Mouse (Mus musculus): ENCODE data around the gene Tinf2.

The Tinf2 gene

DNA sequence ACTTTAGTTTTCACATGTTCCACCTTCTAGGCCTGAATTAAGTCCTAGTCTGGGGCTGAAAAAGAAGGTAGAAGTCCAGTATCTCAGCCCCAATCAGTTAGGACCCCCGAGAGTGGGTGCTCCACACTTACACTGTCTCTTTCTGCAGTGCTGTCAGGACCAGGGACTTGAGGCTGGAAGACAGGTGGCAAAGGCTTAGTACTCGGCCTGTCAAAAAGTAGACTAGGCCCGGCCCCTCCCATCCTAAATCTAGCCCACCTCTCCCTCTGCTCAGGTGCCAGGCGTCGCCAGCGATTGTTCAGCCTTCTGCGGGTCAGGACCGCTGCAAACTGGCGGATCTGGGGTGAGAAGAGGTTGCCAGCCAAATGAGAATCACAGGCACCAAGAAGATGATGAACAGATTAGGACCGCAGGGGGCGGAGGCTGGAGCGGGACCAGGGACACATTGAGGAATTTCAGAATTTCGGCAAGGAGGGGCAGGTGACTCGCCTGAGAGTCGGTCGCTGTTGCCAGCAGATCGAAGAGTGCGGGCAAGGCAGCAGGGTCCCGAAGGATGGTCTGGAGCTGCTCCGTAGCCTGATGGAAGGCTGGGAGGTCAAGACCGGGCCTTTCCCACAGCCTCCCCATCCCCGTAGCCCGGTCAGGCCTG lies 46.6 kb downstream of the Tinf2 start:
- DNase-seq (ENCODE audit: low spot score): no peak

DNA sequence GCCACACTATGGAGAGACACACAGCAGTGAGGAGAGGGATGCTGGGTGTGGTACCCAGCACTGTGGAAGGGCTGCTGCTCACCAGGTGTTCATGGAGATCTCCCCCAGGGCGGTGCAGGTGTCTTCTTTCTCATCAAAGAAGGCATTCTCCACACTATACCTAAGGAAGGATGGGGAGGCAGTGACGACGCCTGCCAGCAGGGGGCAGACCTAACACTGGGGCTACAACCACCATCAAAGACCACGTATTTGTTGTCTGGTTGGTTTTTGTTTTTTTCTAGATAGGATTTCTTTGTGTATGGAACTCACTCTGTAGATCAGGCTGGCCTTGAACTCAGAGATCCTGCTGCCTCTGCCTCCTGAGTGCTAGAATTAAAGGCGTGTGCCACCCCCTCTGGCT lies 52.3 kb downstream of the Tinf2 start:
- DNase-seq (ENCODE audit: low spot score): no peak

DNA sequence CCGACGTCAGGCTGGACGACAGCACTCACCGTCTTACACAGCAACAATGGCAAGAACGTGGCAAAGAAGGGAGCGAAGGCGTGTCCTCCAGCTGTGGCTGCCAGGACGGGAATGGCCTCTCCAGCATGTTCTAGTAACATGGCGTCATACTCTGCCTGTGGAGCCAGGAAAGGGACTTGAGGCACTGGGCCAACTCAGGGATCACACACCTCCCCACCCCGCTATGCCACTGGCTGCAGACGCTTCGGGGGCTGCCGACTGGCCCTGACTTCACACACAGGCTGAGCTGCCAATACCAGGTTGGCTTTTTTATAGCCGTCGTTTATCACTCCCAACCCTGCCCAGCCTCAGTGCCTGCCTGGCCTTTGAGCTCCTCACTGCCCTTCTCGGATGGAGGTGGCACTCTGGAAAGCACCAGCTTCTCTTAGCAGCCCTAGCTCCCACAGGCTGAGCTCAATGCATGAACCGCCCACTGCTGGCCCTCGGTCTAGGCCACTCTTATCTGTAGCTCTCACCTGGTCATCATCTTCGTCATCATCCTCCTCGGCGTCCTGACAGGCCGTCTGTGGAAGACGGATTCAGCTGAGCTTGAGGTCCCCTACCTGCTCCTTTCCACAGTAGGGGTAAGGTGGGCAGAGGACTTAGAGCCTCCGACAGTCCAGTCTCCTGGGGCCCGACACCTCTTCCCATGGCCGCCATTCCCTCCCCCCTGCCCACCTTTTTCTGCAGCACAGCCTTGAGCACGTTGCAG lies 53.4 kb downstream of the Tinf2 start:
- DNase-seq (ENCODE audit: low spot score): no peak

Measured in yolk sac, embryonic 10.5 days (tissue).